Mouse (Mus musculus): Measurements from ENCODE around the gene Hmga2. TPM values are rescaled to one million over a fixed set of nuclear protein-coding genes. Genes with fewer than 3 reads are reported as not detected.
"Not testable (repeated sequence)": the region's sequence is repeated elsewhere in the genome, so short reads cannot be mapped to it uniquely, and the experiment has no call there.

Gene Hmga2
- total RNA-seq, 1 experiment from 2014 or later = 6.5 TPM

- no peak for DNase-seq
Observed at GRCm38 (mm10) chr10:120391971-120392716, 84.1 kb downstream of the Hmga2 start.

GRCm38 (mm10) chr10:120390912-120391835, 85.1 kb downstream of the Hmga2 start:
- DNase-seq = no peak

GRCm38 (mm10) chr10:120389707-120390106, 86.6 kb downstream of the Hmga2 start:
- DNase-seq = no peak

GRCm38 (mm10) chr10:120388966-120389365, 87.3 kb downstream of the Hmga2 start:
- no peak for DNase-seq

- DNase-seq = peak; percentile 42
Observed at GRCm38 (mm10) chr10:120388400-120388871, 87.8 kb downstream of the Hmga2 start.

- DNase-seq = no peak
Observed at GRCm38 (mm10) chr10:120387105-120387504, 89.2 kb downstream of the Hmga2 start.

- peak; percentile 75 for DNase-seq
Observed at GRCm38 (mm10) chr10:120384797-120385600, 91.3 kb downstream of the Hmga2 start.

GRCm38 (mm10) chr10:120384040-120384439, 92.2 kb downstream of the Hmga2 start:
- peak; percentile 31 for DNase-seq

GRCm38 (mm10) chr10:120377795-120378194, 98.5 kb downstream of the Hmga2 start:
- DNase-seq = no peak

GRCm38 (mm10) chr10:120377327-120377752, 98.9 kb downstream of the Hmga2 start:
- DNase-seq = peak; percentile 87

GRCm38 (mm10) chr10:120375438-120375837, 100.8 kb downstream of the Hmga2 start:
- no peak for DNase-seq

- no peak for DNase-seq
Observed at GRCm38 (mm10) chr10:120371215-120371614, 105.1 kb downstream of the Hmga2 start.

- DNase-seq = no peak
Observed at GRCm38 (mm10) chr10:120369187-120369805, 107.0 kb downstream of the Hmga2 start.

- not testable (repeated sequence) for DNase-seq
Observed at GRCm38 (mm10) chr10:120366173-120366592, 110.1 kb downstream of the Hmga2 start.

GRCm38 (mm10) chr10:120365380-120366172, 110.7 kb downstream of the Hmga2 start:
- no peak for DNase-seq

GRCm38 (mm10) chr10:120363983-120364582, 112.2 kb downstream of the Hmga2 start:
- DNase-seq = no peak

- not testable (repeated sequence) for DNase-seq
Observed at GRCm38 (mm10) chr10:120363298-120363982, 112.8 kb downstream of the Hmga2 start.

- DNase-seq = no peak
Observed at GRCm38 (mm10) chr10:120354523-120355030, 121.7 kb downstream of the Hmga2 start.

- no peak for DNase-seq
Observed at GRCm38 (mm10) chr10:120345325-120345724, 130.9 kb downstream of the Hmga2 start.
